Mouse (Mus musculus) kidney, embryonic 15.5 days (tissue): ENCODE data around the gene Pla2g4b. TPM values are rescaled to one million over a fixed set of nuclear protein-coding genes. Genes with fewer than 3 reads are reported as not detected.

Experiments used
- ATAC-seq: fragments of 200-750 bp; cut with Nextera tagmentation; replicated peaks from 2 replicates; pipeline ENCODE4 v1.8.0; 2017; ENCODE audit warnings: moderate TSS enrichment; ENCODE audit not compliant: low FRiP score
- H3K27ac ChIP-seq: fragments of 300-500 bp; sonication (generic); 2 replicates; pipeline ENCODE4 v1.5.1; 2015; ENCODE audit warnings: mild to moderate bottlenecking, inconsistent platforms
- H3K27me3 ChIP-seq: fragments of 300-500 bp; sonication (generic); 2 replicates; pipeline ENCODE4 v1.6.1; 2015; ENCODE audit warnings: inconsistent platforms
- H3K36me3 ChIP-seq: fragments of 300-500 bp; sonication (generic); 2 replicates; pipeline ENCODE4 v1.6.1; 2015; ENCODE audit warnings: inconsistent platforms
- H3K4me1 ChIP-seq: fragments of 300-500 bp; sonication (generic); 2 replicates; pipeline ENCODE4 v1.6.1; 2015; ENCODE audit warnings: inconsistent platforms
- H3K4me2 ChIP-seq: fragments of 300-500 bp; sonication (generic); 2 replicates; pipeline ENCODE4 v1.6.1; 2015; ENCODE audit warnings: moderate library complexity, mild to moderate bottlenecking, inconsistent platforms
- H3K4me3 ChIP-seq: fragments of 300-500 bp; sonication (generic); replicated peaks from 2 replicates; pipeline ENCODE4 v1.5.1; 2015; ENCODE audit warnings: mild to moderate bottlenecking, inconsistent platforms
- H3K9ac ChIP-seq: fragments of 300-500 bp; sonication (generic); 2 replicates; pipeline ENCODE4 v1.6.1; 2015; ENCODE audit warnings: mild to moderate bottlenecking, inconsistent platforms
- H3K9me3 ChIP-seq: fragments of 300-500 bp; sonication (generic); replicated peaks from 2 replicates; pipeline ENCODE4 v1.6.1; 2016; ENCODE audit warnings: inconsistent platforms
- WGBS: fragments of 180-500 bp; shearing (Covaris S2); methylation state at CpG from one replicate; pipeline ENCODE4 v1.1.7; 2015; ENCODE audit warnings: mixed read lengths; 5-methylcytosine and 5-hydroxymethylcytosine counted together
- polyA plus RNA-seq: library from polyadenylated mRNA; unstranded; fragments of >200 nt; fragmentation: Nextera tagmentation; extraction: Ambion mirVana; gene quantifications from 2 replicates; pipeline ENCODE4 v1.2.1, GENCODE M21; 2015

Pla2g4b gene
- polyA plus RNA-seq, 1 experiment from 2014 or later = 2.6 TPM

DNA sequence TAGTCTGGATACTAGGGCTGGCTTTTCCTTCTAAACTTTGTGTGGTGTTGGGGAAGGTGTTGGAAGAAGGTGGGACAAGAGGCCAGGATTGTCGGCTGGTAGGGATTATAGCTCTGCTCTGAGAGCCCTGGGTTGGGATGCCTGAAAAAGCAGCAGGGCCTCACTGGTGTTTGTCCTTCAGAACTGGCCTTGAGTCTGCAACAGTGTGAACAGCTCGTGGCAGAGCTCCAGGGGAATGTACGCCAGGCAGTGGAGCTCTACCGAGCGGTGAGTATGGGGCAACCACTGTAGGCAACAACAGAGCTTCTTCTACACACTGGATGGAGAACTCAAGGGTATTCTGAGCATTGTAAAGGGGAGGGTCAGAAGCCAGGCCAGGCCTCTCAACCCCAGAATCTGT lies 8.9 kb upstream of the Pla2g4b start:
- no peak for ATAC-seq
- Histone ChIP-seq H3K4me3 (no peak overlapping the region), H3K9ac (no peak overlapping the region), H3K4me1 (peaks cover 15% of the 10 kb centered on the region), H3K27ac (no peak overlapping the region), H3K9me3 (no peaks in the 10 kb centered on the region), H3K27me3 (no peaks in the 10 kb centered on the region), H3K4me2 (no peak overlapping the region), H3K36me3 (peaks cover 64% of the 10 kb centered on the region)
- 79% methylated on average over 5 of the region's 5 CpGs for WGBS

DNA sequence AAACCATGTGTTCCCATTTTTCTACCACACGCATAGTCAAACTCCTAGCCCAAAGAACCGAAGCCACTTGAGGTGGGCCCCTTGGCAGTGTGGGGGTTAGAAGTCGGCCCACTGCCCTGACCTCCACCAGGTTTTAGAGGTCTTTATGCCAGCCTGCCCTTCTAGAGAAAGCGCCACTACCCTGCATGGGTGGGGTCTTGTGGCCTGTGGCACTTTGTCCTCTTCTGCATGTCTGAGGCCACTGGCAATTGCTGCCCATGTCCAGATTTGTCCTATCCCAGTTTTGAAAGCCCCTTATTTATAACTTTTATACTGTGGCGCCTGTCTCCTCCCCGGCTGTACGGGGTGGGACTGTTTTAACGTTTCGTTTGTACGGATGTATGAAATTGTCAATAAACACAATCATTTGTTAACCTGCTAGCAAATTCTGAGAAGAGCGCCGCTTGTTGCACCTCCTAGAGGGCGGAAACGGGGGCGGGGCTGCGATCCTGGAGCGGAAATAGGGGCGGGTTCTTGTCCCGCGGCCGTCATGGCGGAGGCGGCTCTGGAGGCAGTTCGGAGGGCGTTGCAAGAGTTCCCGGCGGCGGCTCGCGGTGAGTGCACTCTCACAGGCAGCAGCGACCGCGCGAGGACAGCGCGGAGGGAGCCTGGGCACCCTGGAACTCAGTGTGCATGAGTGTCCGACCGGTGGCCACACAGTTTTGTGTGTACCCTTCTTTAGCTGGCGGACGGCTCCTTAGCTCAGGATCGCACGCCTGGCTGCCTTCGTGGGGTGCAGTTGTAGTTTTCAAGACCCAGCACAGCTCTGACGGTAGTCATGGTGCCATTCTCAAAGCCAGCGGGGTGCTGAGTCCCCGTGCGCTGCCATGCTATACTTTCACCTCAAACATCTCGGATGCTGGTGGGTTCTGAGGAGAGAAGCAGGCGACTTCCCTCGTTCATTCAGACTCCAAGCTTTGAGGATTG lies 6.0 kb upstream of the Pla2g4b start, which contains the start of the genes Jmjd7 and Gm28042:
Gene Jmjd7, plus strand, starts transcription at position 500 of the 966 bp plus-strand sequence.
Gene Gm28042, plus strand, starts transcription at position 510 of the 966 bp plus-strand sequence.
- H3K4me3 ChIP-seq = peak within 1 kb of the TSS; percentile 90
- H3K9me3 ChIP-seq = no peaks in the 10 kb centered on the region
- peak; percentile 92 for ATAC-seq
- H3K4me1 ChIP-seq = peaks cover 15% of the 10 kb centered on the region
- peak within 1 kb of the TSS; percentile 79 for H3K4me2 ChIP-seq
- H3K36me3 ChIP-seq = peaks cover 63% of the 10 kb centered on the region
- peak within 1 kb of the TSS; percentile 85 for H3K9ac ChIP-seq
- no peaks in the 10 kb centered on the region for H3K27me3 ChIP-seq
- peak within 1 kb of the TSS; percentile 95 for H3K27ac ChIP-seq
- WGBS = 5% methylated on average over 50 of the region's 50 CpGs

DNA sequence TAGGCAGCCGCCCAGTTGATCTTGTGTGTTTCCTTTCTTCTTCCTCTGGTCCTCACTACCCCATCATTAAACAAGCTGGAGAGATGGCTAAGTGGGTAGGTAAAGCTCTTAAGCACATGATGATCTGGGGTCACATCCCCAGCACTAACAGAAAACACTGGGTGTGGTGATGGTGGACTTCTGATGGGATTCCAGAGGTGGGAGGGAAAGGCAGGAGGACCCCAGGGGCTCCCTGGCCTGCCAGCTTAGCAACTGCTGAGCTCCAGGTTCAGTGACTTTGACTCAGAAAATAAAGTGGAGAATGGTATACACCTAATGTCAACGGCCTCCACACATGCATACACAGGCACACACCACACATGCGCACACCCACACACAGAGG lies 5.3 kb upstream of the Pla2g4b start:
- peak overlapping the region; percentile 79 for H3K4me2 ChIP-seq
- peak; percentile 17 for ATAC-seq
- H3K9ac ChIP-seq = peak overlapping the region; percentile 85
- H3K27me3 ChIP-seq = no peaks in the 10 kb centered on the region
- peak overlapping the region; percentile 90 for H3K4me3 ChIP-seq
- peak overlapping the region; percentile 95 for H3K27ac ChIP-seq
- peaks cover 15% of the 10 kb centered on the region for H3K4me1 ChIP-seq
- H3K9me3 ChIP-seq = no peaks in the 10 kb centered on the region
- peaks cover 63% of the 10 kb centered on the region for H3K36me3 ChIP-seq
- WGBS = 42% methylated on average over 3 of the region's 3 CpGs

- 89% methylated on average over 8 of the region's 8 CpGs for WGBS
- peaks cover 15% of the 10 kb centered on the region for H3K4me1 ChIP-seq
- no peak overlapping the region for H3K9ac ChIP-seq
- H3K27ac ChIP-seq = no peak overlapping the region
- no peaks in the 10 kb centered on the region for H3K27me3 ChIP-seq
- no peaks in the 10 kb centered on the region for H3K9me3 ChIP-seq
- peaks cover 57% of the 10 kb centered on the region for H3K36me3 ChIP-seq
- no peak overlapping the region for H3K4me2 ChIP-seq
- ATAC-seq = no peak
- H3K4me3 ChIP-seq = no peak overlapping the region
These were observed 2.8 kb upstream of the Pla2g4b start for GRCm38 (mm10) chr2:120030380-120030779.

DNA sequence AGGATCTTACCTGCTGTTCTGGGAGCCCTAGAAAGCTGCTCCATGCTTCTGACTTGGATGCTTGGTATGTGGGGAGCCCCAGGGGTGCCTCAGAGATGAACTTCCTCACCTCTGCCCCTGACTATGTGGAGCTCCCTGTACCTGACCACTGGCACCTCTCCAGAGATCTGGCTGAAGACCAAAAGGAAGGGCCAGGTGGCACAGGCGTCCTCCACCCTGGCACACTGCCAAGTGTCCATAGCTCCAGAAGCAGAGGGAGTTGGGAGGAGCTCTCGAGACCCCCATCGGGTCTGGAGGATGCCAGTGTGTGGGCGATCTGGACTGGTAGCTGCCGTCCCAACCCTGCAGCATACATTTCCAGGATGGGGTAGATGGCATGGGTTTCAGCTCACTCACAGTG lies 509 bp downstream of the Pla2g4b start:
- Histone ChIP-seq H3K4me2 (no peak overlapping the region), H3K27ac (no peak overlapping the region), H3K27me3 (no peaks in the 10 kb centered on the region), H3K9ac (no peak overlapping the region), H3K9me3 (no peaks in the 10 kb centered on the region), H3K4me1 (0 out of 2 replicates have a peak, but pooled peaks cover under 1% of the 10 kb centered on the region), H3K4me3 (no peak overlapping the region), H3K36me3 (peaks cover 84% of the 10 kb centered on the region)
- 87% methylated on average over 5 of the region's 5 CpGs for WGBS
- no peak for ATAC-seq

- WGBS = 94% methylated on average over 9 of the region's 9 CpGs
- Histone ChIP-seq H3K36me3 (peaks cover 90% of the 10 kb centered on the region), H3K27me3 (no peaks in the 10 kb centered on the region), H3K4me1 (no peaks in the 10 kb centered on the region), H3K9me3 (no peaks in the 10 kb centered on the region), H3K27ac (no peak overlapping the region), H3K4me2 (no peak overlapping the region), H3K4me3 (no peak overlapping the region), H3K9ac (no peak overlapping the region)
- no peak for ATAC-seq
These were observed 4.5 kb downstream of the Pla2g4b start for GRCm38 (mm10) chr2:120037744-120038143.

GRCm38 (mm10) chr2:120040991-120041390 lies 7.8 kb downstream of the Pla2g4b start:
- H3K4me3 ChIP-seq = no peak overlapping the region
- H3K27me3 ChIP-seq = no peaks in the 10 kb centered on the region
- no peak overlapping the region for H3K27ac ChIP-seq
- H3K4me2 ChIP-seq = no peak overlapping the region
- peaks cover 10% of the 10 kb centered on the region for H3K4me1 ChIP-seq
- H3K9me3 ChIP-seq = no peaks in the 10 kb centered on the region
- WGBS = 84% methylated on average over 5 of the region's 5 CpGs
- H3K9ac ChIP-seq = no peak overlapping the region
- H3K36me3 ChIP-seq = peaks cover 67% of the 10 kb centered on the region
- no peak for ATAC-seq

DNA sequence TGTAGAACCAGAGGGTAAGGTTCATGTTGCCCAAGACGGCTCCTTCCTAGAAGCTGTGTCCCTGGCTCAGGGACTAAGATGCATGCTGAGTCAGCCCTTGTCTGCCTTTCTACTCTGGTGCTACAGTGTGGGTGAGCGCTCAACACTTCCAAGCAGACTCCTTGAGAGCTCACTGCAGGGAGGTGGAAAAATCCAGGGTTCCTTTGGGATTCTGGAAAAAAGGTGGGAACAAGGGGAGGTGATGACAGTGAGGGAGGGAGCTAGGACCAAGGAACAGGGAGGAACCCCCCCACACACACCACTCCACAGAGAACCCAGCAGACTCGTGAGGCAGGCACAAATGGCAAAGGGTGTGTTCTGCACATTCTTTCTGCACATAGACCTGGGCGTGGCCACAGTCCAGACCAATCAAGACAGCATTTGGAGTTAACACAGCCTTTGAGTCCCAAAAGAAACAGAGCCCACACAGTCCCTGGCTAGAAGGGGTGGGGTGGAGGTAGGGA lies 10.9 kb downstream of the Pla2g4b start:
- Histone ChIP-seq H3K4me1 (peaks cover 18% of the 10 kb centered on the region), H3K4me3 (no peak overlapping the region), H3K9me3 (no peaks in the 10 kb centered on the region), H3K4me2 (no peak overlapping the region), H3K36me3 (peaks cover 36% of the 10 kb centered on the region), H3K27ac (no peak overlapping the region), H3K9ac (no peak overlapping the region), H3K27me3 (0 out of 2 replicates have a peak, but pooled peaks cover 3% of the 10 kb centered on the region)
- peak; percentile 46 for ATAC-seq
- 48% methylated on average over 4 of the region's 4 CpGs for WGBS

DNA sequence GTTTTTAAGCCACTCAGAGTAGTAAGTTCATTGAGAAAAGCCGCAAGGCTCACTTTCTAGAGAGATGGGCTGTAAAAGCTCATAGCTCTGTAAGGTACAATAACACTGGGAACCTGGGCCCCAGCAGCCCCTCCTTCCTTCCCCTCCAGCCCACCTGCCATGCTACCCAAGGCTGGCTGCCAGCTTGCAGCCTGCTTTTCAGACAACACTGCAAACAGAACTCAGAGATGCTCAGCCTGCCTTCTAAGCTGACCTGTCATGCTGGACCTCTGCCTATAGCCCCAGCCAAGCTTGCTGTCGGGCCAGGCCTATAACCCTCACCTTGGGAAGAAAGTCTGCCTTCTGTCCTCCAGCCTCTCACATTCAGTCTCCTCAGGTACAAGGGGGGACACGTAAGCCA lies 11.5 kb downstream of the Pla2g4b start:
- peaks cover 31% of the 10 kb centered on the region for H3K36me3 ChIP-seq
- ATAC-seq = no peak
- H3K27me3 ChIP-seq = 0 out of 2 replicates have a peak, but pooled peaks cover 3% of the 10 kb centered on the region
- no peak overlapping the region for H3K9ac ChIP-seq
- H3K9me3 ChIP-seq = no peaks in the 10 kb centered on the region
- H3K4me2 ChIP-seq = no peak overlapping the region
- H3K27ac ChIP-seq = no peak overlapping the region
- no peak overlapping the region for H3K4me3 ChIP-seq
- H3K4me1 ChIP-seq = peaks cover 18% of the 10 kb centered on the region
- 61% methylated on average over 3 of the region's 3 CpGs for WGBS

DNA sequence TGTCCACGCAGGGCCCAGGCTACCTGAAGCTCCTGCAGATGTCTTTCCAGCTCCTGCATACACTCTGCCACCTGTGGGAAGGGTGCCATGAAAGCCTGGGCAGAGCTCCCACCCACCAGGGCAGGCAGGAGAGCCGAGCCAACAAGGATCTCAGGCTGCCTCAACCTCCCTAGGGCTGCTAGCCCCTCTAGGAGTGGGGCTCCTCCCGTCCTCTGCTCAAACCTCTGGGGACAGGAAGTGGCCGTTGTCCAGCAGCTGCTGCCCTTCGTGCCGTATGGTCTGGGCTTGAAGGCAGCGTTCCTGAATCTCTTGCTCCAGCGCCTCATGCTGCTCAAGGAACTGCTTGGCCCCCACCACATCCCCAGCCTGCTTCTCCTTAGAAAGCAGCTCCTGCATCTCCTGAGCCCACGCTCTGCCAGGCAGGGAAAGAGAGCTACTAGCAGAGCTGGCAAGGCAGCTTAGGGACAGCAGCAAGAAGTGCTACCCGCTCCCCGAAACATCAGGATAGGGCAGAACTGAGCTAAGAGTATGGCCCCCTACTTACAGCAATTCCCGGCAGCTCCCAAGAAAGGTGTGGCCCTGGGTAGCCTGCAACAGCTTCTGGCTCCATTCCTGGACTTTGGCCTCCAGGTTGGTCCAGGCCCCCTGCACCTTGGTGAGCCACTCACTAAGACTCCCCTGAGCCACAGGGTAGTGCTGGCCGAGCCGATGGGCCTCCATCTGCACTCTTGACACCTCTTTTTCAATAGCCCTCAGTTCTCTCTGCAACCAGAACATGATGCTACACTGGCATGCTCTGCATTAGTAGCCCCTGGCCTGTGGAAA lies 13.5 kb downstream of the Pla2g4b start:
- H3K9ac ChIP-seq = no peak overlapping the region
- H3K27ac ChIP-seq = no peak overlapping the region
- H3K4me1 ChIP-seq = peaks cover 18% of the 10 kb centered on the region
- no peak overlapping the region for H3K4me2 ChIP-seq
- H3K27me3 ChIP-seq = 0 out of 2 replicates have a peak, but pooled peaks cover 3% of the 10 kb centered on the region
- no peak for ATAC-seq
- 52% methylated on average over 14 of the region's 14 CpGs for WGBS
- no peak overlapping the region for H3K4me3 ChIP-seq
- H3K9me3 ChIP-seq = no peaks in the 10 kb centered on the region
- H3K36me3 ChIP-seq = peaks cover 11% of the 10 kb centered on the region

DNA sequence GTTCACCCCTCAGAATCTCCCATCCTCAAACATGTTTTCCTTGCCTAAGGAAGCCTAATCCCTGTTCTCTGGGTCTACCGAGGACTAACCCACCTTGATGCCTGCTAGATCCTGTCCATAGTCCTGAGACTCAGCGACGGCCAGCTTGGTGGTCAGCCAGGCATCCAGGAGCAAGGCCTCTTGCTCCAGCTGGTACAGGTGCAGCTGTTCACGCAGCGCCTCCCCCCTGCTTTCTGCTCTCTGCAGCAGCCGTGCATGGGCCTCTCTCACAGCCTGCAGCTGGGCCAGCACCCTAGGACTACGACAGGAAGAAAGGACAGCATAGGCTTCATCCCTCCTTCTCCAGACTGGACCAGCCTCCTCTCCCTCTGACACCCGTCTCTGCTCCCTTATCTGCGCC lies 15.0 kb downstream of the Pla2g4b start:
- no peaks in the 10 kb centered on the region for H3K9me3 ChIP-seq
- H3K9ac ChIP-seq = no peak overlapping the region
- no peaks in the 10 kb centered on the region for H3K36me3 ChIP-seq
- no peak overlapping the region for H3K4me2 ChIP-seq
- H3K4me1 ChIP-seq = peaks cover 18% of the 10 kb centered on the region
- no peak for ATAC-seq
- WGBS = 78% methylated on average over 9 of the region's 9 CpGs
- H3K27ac ChIP-seq = no peak overlapping the region
- H3K4me3 ChIP-seq = no peak overlapping the region
- 0 out of 2 replicates have a peak, but pooled peaks cover 3% of the 10 kb centered on the region for H3K27me3 ChIP-seq
